Mouse (Mus musculus) lung, adult 2 months (tissue): ENCODE data around the gene Ctnnd1.

Source experiments
- CTCF ChIP-seq: fragments of 200-500 bp; IDR thresholded peaks from 2 replicates; pipeline ENCODE4 v1.5.1; 2011; ENCODE audit warnings: mild to moderate bottlenecking, low read length, control low read depth; ENCODE audit not compliant: insufficient read depth
- POLR2A ChIP-seq: fragments of 200-500 bp; IDR thresholded peaks from 2 replicates; pipeline ENCODE4 v1.6.1; 2011; ENCODE audit warnings: low read depth, mild to moderate bottlenecking, control low read depth, low read length, borderline replicate concordance; ENCODE audit errors: extremely low read depth

- TF ChIP-seq POLR2A: no peak
- no peak for TF ChIP-seq CTCF
Observed at GRCm38 (mm10) chr2:84669828-84670568, 19.4 kb upstream of the Ctnnd1 start.
